Mouse (Mus musculus) C2C12 (cell line): ENCODE data around the gene Ppp2r2c. TPM values are rescaled to one million over a fixed set of nuclear protein-coding genes. Genes with fewer than 3 reads are reported as not detected.

ENCODE experiments used
- H3K27me3 ChIP-seq: one replicate; pipeline ENCODE4 v1.6.1; 2011; ENCODE audit not compliant: control insufficient read depth, insufficient read depth, insufficient read length
- H3K36me3 ChIP-seq: one replicate; pipeline ENCODE4 v1.6.1; 2011; ENCODE audit not compliant: control insufficient read depth, insufficient read depth
- H3K4me3 ChIP-seq: one replicate; pipeline ENCODE4 v1.5.1; 2011; ENCODE audit warnings: mild to moderate bottlenecking, control low read depth; ENCODE audit not compliant: poor library complexity, insufficient read depth, severe bottlenecking
- H3K79me2 ChIP-seq: one replicate; pipeline ENCODE4 v1.6.1; 2011; ENCODE audit not compliant: control insufficient read depth, insufficient read depth
- H3K79me3 ChIP-seq: one replicate; pipeline ENCODE4 v1.6.1; 2011; ENCODE audit warnings: low read depth, control low read depth
- H3ac ChIP-seq: one replicate; pipeline ENCODE3; 2011; ENCODE audit warnings: low read depth; ENCODE audit not compliant: control insufficient read depth, insufficient read length
- CEBPB ChIP-seq: IDR thresholded peaks from one replicate; pipeline ENCODE4 v1.6.1; 2011; ENCODE audit warnings: low read depth, mild to moderate bottlenecking, control low read depth, moderate library complexity
- CTCF ChIP-seq: IDR thresholded peaks from one replicate; pipeline ENCODE4 v1.5.1; 2011; ENCODE audit not compliant: control insufficient read depth, insufficient read depth, insufficient read length
- FOSL1 ChIP-seq: IDR thresholded peaks from one replicate; pipeline ENCODE4 v1.8.0; 2011; ENCODE audit warnings: mild to moderate bottlenecking, low read length; ENCODE audit not compliant: poor library complexity, insufficient read depth, severe bottlenecking
- MAX ChIP-seq: IDR thresholded peaks from one replicate; pipeline ENCODE4 v1.6.1; 2011; ENCODE audit warnings: mild to moderate bottlenecking, control low read depth
- MYOD1 ChIP-seq: IDR thresholded peaks from one replicate; pipeline ENCODE4 v1.6.1; 2011; ENCODE audit warnings: low read depth; ENCODE audit not compliant: control insufficient read depth, insufficient read length
- MYOG ChIP-seq: IDR thresholded peaks from one replicate; pipeline ENCODE4 v1.6.1; 2011; ENCODE audit not compliant: control insufficient read depth, insufficient read length; ENCODE audit errors: extremely low read depth
- USF1 ChIP-seq: IDR thresholded peaks from one replicate; pipeline ENCODE4 v1.6.1; 2011; ENCODE audit warnings: low read depth, mild to moderate bottlenecking, control low read depth, moderate library complexity
- polyA plus RNA-seq: library from polyadenylated mRNA; unstranded; fragments of >200 nt; fragmentation: generic; extraction: Trizol; gene quantifications from one replicate; pipeline ENCODE4 v1.2.1, GENCODE M21; 2012; ENCODE audit warnings: missing spikeins

The Ppp2r2c gene
- polyA plus RNA-seq, 1 experiment: not detected

DNA sequence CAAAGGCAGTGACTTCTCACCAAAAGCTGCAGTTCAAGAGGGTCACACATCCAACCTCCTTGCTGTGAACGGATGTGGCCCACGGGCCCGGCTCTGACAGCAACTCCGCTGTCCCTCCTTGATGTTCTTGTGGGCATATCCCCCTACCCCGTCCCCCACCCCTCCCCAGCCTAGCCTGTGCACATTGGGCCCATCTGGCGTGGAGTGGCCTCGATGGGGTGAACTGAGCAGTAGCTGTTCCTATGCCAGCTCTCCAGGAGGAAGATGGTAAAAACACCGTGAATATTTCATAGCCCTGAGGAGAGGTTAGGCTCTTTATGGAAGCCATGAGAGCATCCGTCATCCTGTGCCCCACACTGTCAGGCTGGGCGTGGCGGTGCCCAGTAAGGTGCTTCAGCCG lies 15.2 kb downstream of the Ppp2r2c start:
- Histone ChIP-seq H3K4me3 (no peak overlapping the region), H3K27me3 (peaks cover 85% of the 10 kb centered on the region), H3K79me2 (no peaks in the 10 kb centered on the region), H3K36me3 (no peaks in the 10 kb centered on the region), H3ac (no peak overlapping the region), H3K79me3 (no peaks in the 10 kb centered on the region)
- TF ChIP-seq MYOD1 (no peak), FOSL1 (no peak), MAX (no peak), CEBPB (no peak), CTCF (no peak), USF1 (no peak), MYOG (no peak)

DNA sequence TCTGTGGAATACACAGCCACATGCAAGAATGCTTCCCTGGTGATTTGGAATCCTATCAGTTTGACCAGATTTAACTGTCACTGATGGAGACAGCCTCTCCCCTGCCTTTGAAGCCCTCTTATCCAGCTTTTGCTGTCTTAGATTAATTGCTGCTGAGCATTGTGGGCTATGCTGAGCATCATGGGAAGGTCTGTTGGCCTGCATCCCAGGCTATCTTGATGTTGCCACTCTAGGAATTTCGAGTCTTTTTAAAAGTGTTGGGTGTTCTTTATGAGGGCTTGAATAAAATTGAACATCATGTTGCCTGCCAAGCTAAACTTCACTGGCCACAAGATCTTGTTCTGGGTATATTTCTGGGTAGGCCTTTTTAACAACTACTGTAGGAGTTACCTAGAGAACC lies 16.8 kb downstream of the Ppp2r2c start:
- peaks cover 86% of the 10 kb centered on the region for H3K27me3 ChIP-seq
- TF ChIP-seq MYOD1: no peak
- TF ChIP-seq USF1: no peak
- no peak for TF ChIP-seq FOSL1
- no peak for TF ChIP-seq MAX
- TF ChIP-seq CTCF: no peak
- no peak for TF ChIP-seq CEBPB
- no peak for TF ChIP-seq MYOG
- no peaks in the 10 kb centered on the region for H3K79me3 ChIP-seq
- no peaks in the 10 kb centered on the region for H3K79me2 ChIP-seq
- H3K4me3 ChIP-seq: no peak overlapping the region
- H3ac ChIP-seq: no peak overlapping the region
- no peaks in the 10 kb centered on the region for H3K36me3 ChIP-seq

DNA sequence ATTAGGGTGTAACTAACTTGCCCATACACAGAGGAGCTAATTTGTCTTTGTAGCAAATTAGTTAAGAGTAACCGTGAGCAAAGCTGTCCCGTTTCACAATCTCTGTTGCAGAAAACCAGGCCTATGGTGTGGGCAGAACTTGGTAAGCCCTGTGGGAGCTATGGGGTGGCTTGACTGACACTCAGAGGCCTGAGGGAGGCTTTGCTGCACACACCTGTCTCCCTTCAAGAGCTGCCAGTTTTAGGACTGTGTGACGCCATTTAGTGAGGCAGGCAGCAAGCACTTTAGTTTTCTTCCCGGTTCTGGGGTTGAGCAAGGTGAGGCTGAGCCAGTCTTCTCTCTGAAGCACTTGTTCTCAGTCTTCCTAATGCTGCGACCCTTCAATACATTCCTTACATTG lies 17.3 kb downstream of the Ppp2r2c start:
- Histone ChIP-seq H3ac (no peak overlapping the region), H3K79me3 (no peaks in the 10 kb centered on the region), H3K36me3 (no peaks in the 10 kb centered on the region), H3K79me2 (no peaks in the 10 kb centered on the region), H3K27me3 (peaks cover 86% of the 10 kb centered on the region), H3K4me3 (no peak overlapping the region)
- TF ChIP-seq FOSL1: no peak
- TF ChIP-seq MYOD1: no peak
- no peak for TF ChIP-seq MYOG
- no peak for TF ChIP-seq CEBPB
- no peak for TF ChIP-seq MAX
- TF ChIP-seq USF1: no peak
- TF ChIP-seq CTCF: no peak

DNA sequence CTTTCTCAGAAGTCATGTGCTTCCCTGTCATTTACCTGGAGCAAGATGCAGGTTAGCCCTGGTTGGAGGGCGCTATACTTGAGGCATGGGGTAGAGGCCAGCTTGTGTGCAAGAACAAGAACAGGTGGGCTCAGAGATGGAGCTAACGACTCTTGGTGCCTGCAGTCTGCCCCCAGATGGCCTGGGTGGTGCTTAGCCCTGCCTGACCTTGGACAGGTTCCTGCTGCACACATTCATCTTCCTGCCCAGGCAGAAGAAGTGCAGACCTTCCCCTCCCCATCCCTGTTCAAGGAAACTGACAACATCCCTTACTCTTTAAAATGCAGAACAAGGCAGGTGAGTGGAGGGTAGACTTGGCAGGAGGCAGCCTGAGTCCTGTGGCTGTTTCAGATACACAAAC lies 18.0 kb downstream of the Ppp2r2c start:
- Histone ChIP-seq H3ac (no peak overlapping the region), H3K4me3 (no peak overlapping the region), H3K36me3 (no peaks in the 10 kb centered on the region), H3K79me3 (no peaks in the 10 kb centered on the region), H3K79me2 (no peaks in the 10 kb centered on the region), H3K27me3 (peaks cover 86% of the 10 kb centered on the region)
- TF ChIP-seq MYOG (no peak), CTCF (no peak), MAX (no peak), FOSL1 (no peak), CEBPB (no peak), MYOD1 (no peak), USF1 (no peak)

DNA sequence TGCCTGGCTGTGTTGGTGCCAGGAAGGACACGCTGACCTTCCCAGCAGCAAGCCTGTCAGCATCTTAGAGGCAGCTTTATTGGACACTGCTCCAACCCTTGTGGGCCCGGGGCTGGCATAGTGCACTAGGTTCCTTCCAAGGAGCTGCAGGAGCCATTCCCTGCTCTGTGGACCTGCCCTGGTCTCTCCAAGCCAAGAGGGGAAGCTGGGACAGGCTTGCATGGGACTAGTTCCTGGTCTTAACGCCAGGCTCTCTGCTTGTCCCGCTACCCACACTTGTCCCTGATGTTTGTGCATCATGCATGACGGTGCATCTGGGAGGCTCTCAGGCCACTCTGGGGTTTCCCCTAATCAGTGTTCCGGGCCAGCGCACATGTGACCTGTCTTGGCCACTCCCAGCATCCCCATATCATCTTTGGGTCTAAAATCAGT lies 18.6 kb downstream of the Ppp2r2c start:
- H3K79me2 ChIP-seq: no peaks in the 10 kb centered on the region
- H3K79me3 ChIP-seq: no peaks in the 10 kb centered on the region
- H3K4me3 ChIP-seq: no peak overlapping the region
- TF ChIP-seq MYOD1 (no peak), CTCF (no peak), MAX (no peak), USF1 (no peak), FOSL1 (no peak), CEBPB (no peak), MYOG (no peak)
- H3ac ChIP-seq: no peak overlapping the region
- H3K27me3 ChIP-seq: peaks cover 84% of the 10 kb centered on the region
- H3K36me3 ChIP-seq: no peaks in the 10 kb centered on the region
